Mouse (Mus musculus) bone marrow, adult 2 months (tissue): ENCODE measurements around the gene Pef1. TPM values are rescaled to one million over a fixed set of nuclear protein-coding genes. Genes with fewer than 3 reads are reported as not detected.

Experiments
- H3K27ac ChIP-seq: fragments of 200-500 bp; 2 replicates; pipeline ENCODE4 v1.5.1; 2012; ENCODE audit warnings: low read depth, mild to moderate bottlenecking, control low read depth, inconsistent platforms, low read length; ENCODE audit not compliant: control insufficient read depth, poor library complexity, insufficient read depth
- H3K4me1 ChIP-seq: fragments of 200-500 bp; 2 replicates; pipeline ENCODE4 v1.6.1; 2011; ENCODE audit warnings: low read length; ENCODE audit not compliant: control insufficient read depth, insufficient read depth
- H3K4me3 ChIP-seq: fragments of 200-500 bp; replicated peaks from 2 replicates; pipeline ENCODE3; 2011; ENCODE audit warnings: mild to moderate bottlenecking, low read depth, low read length, control low read depth; ENCODE audit not compliant: control insufficient read depth
- CTCF ChIP-seq: fragments of 200-500 bp; IDR thresholded peaks from 2 replicates; pipeline ENCODE4 v1.5.1; 2011; ENCODE audit warnings: low read length, control low read depth; ENCODE audit not compliant: control insufficient read depth, insufficient read depth
- POLR2A ChIP-seq: fragments of 200-500 bp; IDR thresholded peaks from 2 replicates; pipeline ENCODE4 v1.6.1; 2011; ENCODE audit warnings: low read depth, mild to moderate bottlenecking, control low read depth, low read length, borderline replicate concordance; ENCODE audit not compliant: control insufficient read depth
- whole genome bisulfite sequencing: fragments of 180-500 bp; shearing (Covaris S2); methylation state at CpG from one replicate; pipeline ENCODE4 v1.1.7; 2018; 5-methylcytosine and 5-hydroxymethylcytosine counted together
- polyA plus RNA-seq: library from polyadenylated mRNA; stranded (reverse); fragments of >200 nt; gene quantifications from 2 replicates; pipeline ENCODE4 v1.2.4, GENCODE M21; 2011; ENCODE audit warnings: low replicate concordance; ENCODE audit not compliant: missing spikeins, insufficient read depth, insufficient read length

Pef1 gene
- 23.1 and 32.6 TPM in 2 replicates for polyA plus RNA-seq

- Histone ChIP-seq H3K27ac (no peak within 1 kb of the TSS), H3K4me1 (no peaks in the 10 kb centered on the region; the same call in 1 of the 2 replicates), H3K4me3 (no peak within 1 kb of the TSS)
- TF ChIP-seq CTCF (no peak), POLR2A (no peak)
- 25% methylated on average over 6 of the region's 6 CpGs for WGBS
Observed at GRCm38 (mm10) chr4:130102111-130102651, at the start of gene Pef1. Gene Pef1 (plus strand): TSS chr4:130102558.

GRCm38 (mm10) chr4:130053111-130053510 is 49.2 kb upstream of the Pef1 start:
- WGBS = 93% methylated on average over 9 of the region's 9 CpGs

GRCm38 (mm10) chr4:130054727-130055126 is 47.6 kb upstream of the Pef1 start:
- 56% methylated on average over 1 of the region's 1 CpGs for WGBS
- no peak overlapping the region for H3K4me3 ChIP-seq
- no peak overlapping the region for H3K27ac ChIP-seq
- H3K4me1 ChIP-seq = no peaks in the 10 kb centered on the region
- TF ChIP-seq CTCF = no peak
- no peak for TF ChIP-seq POLR2A

More at GRCm38 (mm10) chr4:130053111-130053510, 49.2 kb upstream of the Pef1 start:
- H3K4me1 ChIP-seq = no peaks in the 10 kb centered on the region
- no peak overlapping the region for H3K27ac ChIP-seq
- no peak overlapping the region for H3K4me3 ChIP-seq
- TF ChIP-seq POLR2A (no peak), CTCF (no peak)

- Histone ChIP-seq H3K4me3 (no peak overlapping the region), H3K4me1 (no peaks in the 10 kb centered on the region), H3K27ac (no peak overlapping the region)
- WGBS = 89% methylated on average over 14 of the region's 14 CpGs
- TF ChIP-seq POLR2A = no peak
- no peak for TF ChIP-seq CTCF
Observed at GRCm38 (mm10) chr4:130055160-130056010, 47.0 kb upstream of the Pef1 start.

- WGBS = 72% methylated on average over 3 of the region's 3 CpGs
- no peaks in the 10 kb centered on the region for H3K4me1 ChIP-seq
- H3K27ac ChIP-seq = no peak overlapping the region
- no peak overlapping the region for H3K4me3 ChIP-seq
- TF ChIP-seq POLR2A (no peak), CTCF (no peak)
Observed at GRCm38 (mm10) chr4:130056011-130056322, 46.4 kb upstream of the Pef1 start.

- Histone ChIP-seq H3K4me1 (no peaks in the 10 kb centered on the region), H3K4me3 (no peak overlapping the region), H3K27ac (no peak overlapping the region)
- 60% methylated on average over 3 of the region's 3 CpGs for WGBS
- no peak for TF ChIP-seq CTCF
- TF ChIP-seq POLR2A = no peak
Observed at GRCm38 (mm10) chr4:130056471-130056870, 45.9 kb upstream of the Pef1 start.

- TF ChIP-seq CTCF = no peak
- Histone ChIP-seq H3K4me3 (no peak overlapping the region), H3K27ac (no peak overlapping the region), H3K4me1 (no peaks in the 10 kb centered on the region)
Observed at GRCm38 (mm10) chr4:130060937-130061336, 41.4 kb upstream of the Pef1 start.

- TF ChIP-seq POLR2A (no peak), CTCF (no peak)
- H3K4me1 ChIP-seq = no peaks in the 10 kb centered on the region
- no peak overlapping the region for H3K4me3 ChIP-seq
- H3K27ac ChIP-seq = no peak overlapping the region
- 62% methylated on average over 7 of the region's 7 CpGs for WGBS
Observed at GRCm38 (mm10) chr4:130063191-130063590, 39.2 kb upstream of the Pef1 start.
